Mouse (Mus musculus) liver, postnatal 0 days (tissue): ENCODE measurements at regions not wholly inside any gene's neighbourhood (a gene's known extent, or its start where the extent isn't known, plus 50 kb on each side); places are given as distances from the start of the nearest gene placed in this dataset.

Source experiments
- ATAC-seq: fragments of 200-750 bp; cut with Nextera tagmentation; 2 replicates; pipeline ENCODE4 v1.8.0; 2017; ENCODE audit warnings: mild to moderate bottlenecking, moderate library complexity
- DNase-seq: peaks from one replicate; pipeline ENCODE4 v3.0.0-alpha.2; 2016
- H3K27ac ChIP-seq: fragments of 300-500 bp; sonication (generic); 2 replicates; pipeline ENCODE4 v1.5.1; 2014; ENCODE audit warnings: antibody characterized with exemption, moderate library complexity, mild to moderate bottlenecking, low read depth
- H3K27me3 ChIP-seq: fragments of 300-500 bp; sonication (generic); 2 replicates; pipeline ENCODE4 v1.6.1; 2014; ENCODE audit warnings: low read length, control low read depth, mixed read lengths; ENCODE audit not compliant: insufficient read depth
- H3K36me3 ChIP-seq: fragments of 300-500 bp; sonication (generic); replicated peaks from 2 replicates; pipeline ENCODE4 v1.6.1; 2014; ENCODE audit warnings: mild to moderate bottlenecking, control low read depth, low read length, moderate library complexity, mixed read lengths; ENCODE audit not compliant: insufficient read depth
- H3K4me1 ChIP-seq: fragments of 300-500 bp; sonication (generic); 2 replicates; pipeline ENCODE4 v1.6.1; 2014; ENCODE audit warnings: antibody characterized with exemption, mild to moderate bottlenecking, control low read depth; ENCODE audit not compliant: insufficient read depth
- H3K4me2 ChIP-seq: fragments of 300-500 bp; sonication (generic); 2 replicates; pipeline ENCODE4 v1.6.1; 2014; ENCODE audit warnings: low read depth, mild to moderate bottlenecking, low read length, moderate library complexity, mixed read lengths
- H3K4me3 ChIP-seq: fragments of 300-500 bp; sonication (generic); 2 replicates; pipeline ENCODE4 v1.5.1; 2014; ENCODE audit warnings: low read depth, low read length
- H3K9ac ChIP-seq: fragments of 300-500 bp; sonication (generic); replicated peaks from 2 replicates; pipeline ENCODE4 v1.6.1; 2014; ENCODE audit warnings: mild to moderate bottlenecking, moderate library complexity
- H3K9me3 ChIP-seq: fragments of 300-500 bp; sonication (generic); 2 replicates; pipeline ENCODE4 v1.6.1; 2016; ENCODE audit warnings: mild to moderate bottlenecking, control low read depth, low read length, mixed read lengths
- CTCF ChIP-seq: sonication (generic); IDR thresholded peaks from 2 replicates; pipeline ENCODE4 v1.5.1; 2016; ENCODE audit warnings: antibody characterized with exemption, low read depth
- EP300 ChIP-seq: IDR thresholded peaks from 2 replicates; pipeline ENCODE4 v1.6.1; 2016; ENCODE audit warnings: antibody characterized with exemption, low read depth, mild to moderate bottlenecking
- WGBS: fragments of 180-500 bp; shearing (Covaris S2); extraction: QIAGEN DNeasy Blood & Tissue Kit; methylation state at CpG from one replicate; pipeline ENCODE4 v1.1.7; 2014; ENCODE audit not compliant: insufficient replicate concordance; 5-methylcytosine and 5-hydroxymethylcytosine counted together

- no peaks in the 10 kb centered on the region for H3K4me1 ChIP-seq
- WGBS = 73% methylated on average over 11 of the region's 11 CpGs
- no peak overlapping the region for H3K9ac ChIP-seq
- DNase-seq = no peak
- H3K27ac ChIP-seq = no peak overlapping the region
- H3K36me3 ChIP-seq = no peaks in the 10 kb centered on the region
- no peak overlapping the region for H3K4me3 ChIP-seq
- ATAC-seq = no peak
- no peaks in the 10 kb centered on the region for H3K9me3 ChIP-seq
- H3K27me3 ChIP-seq = no peaks in the 10 kb centered on the region
- TF ChIP-seq CTCF (no peak), EP300 (no peak)
- no peak overlapping the region for H3K4me2 ChIP-seq
These were observed 287.8 kb downstream of the Etaa1 start for GRCm38 (mm10) chr11:17665624-17666552.

- Histone ChIP-seq H3K4me1 (no peaks in the 10 kb centered on the region), H3K4me2 (no peak overlapping the region), H3K27ac (no peak overlapping the region), H3K36me3 (no peaks in the 10 kb centered on the region), H3K9me3 (no peaks in the 10 kb centered on the region), H3K4me3 (no peak overlapping the region), H3K9ac (no peak overlapping the region), H3K27me3 (no peaks in the 10 kb centered on the region)
- ATAC-seq = no peak
- TF ChIP-seq EP300 (no peak), CTCF (no peak)
- no peak for DNase-seq
- WGBS = 62% methylated on average over 4 of the region's 4 CpGs
These were observed 272.7 kb downstream of the Etaa1 start for GRCm38 (mm10) chr11:17680998-17681397.

- Histone ChIP-seq H3K36me3 (no peaks in the 10 kb centered on the region), H3K4me1 (no peaks in the 10 kb centered on the region), H3K4me2 (no peak overlapping the region), H3K9me3 (no peaks in the 10 kb centered on the region), H3K27ac (no peak overlapping the region), H3K4me3 (no peak overlapping the region), H3K9ac (no peak overlapping the region), H3K27me3 (no peaks in the 10 kb centered on the region)
- TF ChIP-seq EP300 (no peak), CTCF (peak; percentile 41)
- no peak for DNase-seq
- 49% methylated on average over 4 of the region's 4 CpGs for WGBS
- ATAC-seq = no peak
These were observed 268.0 kb downstream of the Etaa1 start for GRCm38 (mm10) chr11:17685711-17686113.

GRCm38 (mm10) chr11:17686806-17687205 is 266.9 kb downstream of the Etaa1 start:
- no peak overlapping the region for H3K4me3 ChIP-seq
- ATAC-seq (no peak), DNase-seq (no peak)
- no peaks in the 10 kb centered on the region for H3K36me3 ChIP-seq
- H3K4me1 ChIP-seq = no peaks in the 10 kb centered on the region
- no peak overlapping the region for H3K27ac ChIP-seq
- H3K27me3 ChIP-seq = no peaks in the 10 kb centered on the region
- no peak overlapping the region for H3K9ac ChIP-seq
- H3K4me2 ChIP-seq = no peak overlapping the region
- TF ChIP-seq EP300 (no peak), CTCF (no peak)
- 45% methylated on average over 2 of the region's 2 CpGs for WGBS
- no peaks in the 10 kb centered on the region for H3K9me3 ChIP-seq

DNA sequence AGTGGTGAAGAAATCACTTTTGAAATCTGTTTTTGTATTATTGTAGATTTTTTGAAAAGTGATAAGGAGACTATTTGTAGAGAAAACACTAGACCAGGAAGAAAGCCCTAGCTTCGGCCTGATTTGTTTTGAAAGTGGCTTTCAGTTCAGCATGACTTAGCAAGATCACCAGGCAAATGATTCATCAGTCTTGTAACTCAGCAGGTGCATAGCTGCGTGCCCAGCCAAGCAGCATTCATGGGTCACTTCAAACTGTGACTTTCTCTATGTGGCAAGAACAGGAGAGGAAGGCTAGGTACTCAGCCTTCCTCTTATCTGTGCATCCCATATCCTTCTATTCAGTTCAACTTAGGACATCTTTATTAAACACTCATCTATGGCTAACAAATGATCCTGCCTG is 259.5 kb downstream of the Etaa1 start:
- H3K36me3 ChIP-seq = no peaks in the 10 kb centered on the region
- no peak for DNase-seq
- H3K9me3 ChIP-seq = no peaks in the 10 kb centered on the region
- WGBS = 38% methylated on average over 2 of the region's 2 CpGs
- H3K4me3 ChIP-seq = no peak overlapping the region
- TF ChIP-seq CTCF (no peak), EP300 (no peak)
- no peak overlapping the region for H3K9ac ChIP-seq
- H3K4me1 ChIP-seq = no peaks in the 10 kb centered on the region
- ATAC-seq = no peak
- H3K27ac ChIP-seq = no peak overlapping the region
- no peaks in the 10 kb centered on the region for H3K27me3 ChIP-seq
- no peak overlapping the region for H3K4me2 ChIP-seq

DNA sequence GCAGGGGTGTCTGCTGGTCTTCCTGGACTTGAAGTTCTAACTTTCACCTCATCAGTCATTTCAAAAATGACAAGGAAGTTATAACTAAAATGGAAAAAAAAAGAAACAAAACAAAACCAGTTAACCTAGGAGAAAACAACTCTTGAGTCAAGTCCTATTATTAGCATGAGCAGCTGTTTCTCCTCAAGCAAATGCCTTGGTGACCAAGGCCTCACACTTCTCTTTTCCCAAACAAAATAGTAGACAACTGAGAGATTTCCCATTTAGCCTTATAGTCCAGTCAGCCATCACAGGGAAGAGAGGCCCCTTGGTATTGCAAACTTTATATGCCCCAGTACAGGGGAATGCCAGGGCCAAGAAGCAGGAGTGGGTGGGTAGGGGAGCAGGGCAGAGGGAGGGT is 244.9 kb downstream of the Etaa1 start:
- TF ChIP-seq CTCF (no peak), EP300 (no peak)
- ATAC-seq (no peak), DNase-seq (no peak)
- Histone ChIP-seq H3K27ac (no peak overlapping the region), H3K4me1 (no peaks in the 10 kb centered on the region), H3K9ac (no peak overlapping the region), H3K4me2 (no peak overlapping the region), H3K36me3 (no peaks in the 10 kb centered on the region), H3K4me3 (no peak overlapping the region), H3K9me3 (0 out of 2 replicates have a peak, but pooled peaks cover 2% of the 10 kb centered on the region), H3K27me3 (no peaks in the 10 kb centered on the region)
